ENCODE assay signal across 8 mouse cellular contexts in genomic region chr15:77955440-77956403, GRCm38 (mm10). TPM values are rescaled to one million over a fixed set of nuclear protein-coding genes. Genes with fewer than 3 reads are reported as not detected.
DNase-seq lines count a peak whose midpoint lies in the region; ATAC-seq and TF ChIP-seq lines count a peak whose summit lies in the region.

No protein-coding gene starts in this region.

- H3K36me3 ChIP-seq in liver, embryonic 14.5 days (replicated peaks; ENCODE audit: control insufficient read depth, insufficient read depth, low read depth): peaks cover 23% of the 10 kb centered on the region

- peak; percentile 21; the same call in 1 of the 2 replicates for ATAC-seq in frontal cortex, adult (ENCODE audit: low TSS enrichment)
- peak; percentile 10; the same call in 1 of the 2 replicates for ATAC-seq in liver, embryonic 14.5 days (ENCODE audit: insufficient read depth)

- no peak for DNase-seq in frontal cortex, adult 2 months (ENCODE audit: extremely low spot score in 1 of 2, low spot score in 1 of 2)
- DNase-seq in B cell, adult 2 months: peak; percentile 18 to 24
- peak; percentile 66 for DNase-seq in cerebellum, adult 9-10 months
- peak; percentile 16 for DNase-seq in heart, postnatal 4 days
- DNase-seq in liver, embryonic 14.5 days (ENCODE audit: low read depth in 3 of 3, low spot score in 3 of 3): no peak
- peak; percentile 38 for DNase-seq in right cerebral cortex, postnatal 25 days
- no peak for DNase-seq in gastrocnemius, postnatal 25 days

- H3K4me2 ChIP-seq in liver, embryonic 14.5 days (ENCODE audit: low read depth): peak overlapping the region; percentile 82

- peaks cover 15% of the 10 kb centered on the region for H3K27me3 ChIP-seq in liver, embryonic 14.5 days (ENCODE audit: control insufficient read depth, insufficient read depth, low read length)

- no peak overlapping the region for H3K27ac ChIP-seq in liver, embryonic 14.5 days

- H3K4me1 ChIP-seq in liver, embryonic 14.5 days (replicated peaks; ENCODE audit: control insufficient read depth in 2 of 2, insufficient read depth in 2 of 2, low read length in 1 of 2): peaks cover 7 to 12% of the 10 kb centered on the region in 2 experiments

- no peak for TF ChIP-seq EP300 in liver, embryonic 14.5 days (IDR thresholded peaks at IDR 0.05; ENCODE audit: low read depth)

- 16% methylated on average over 52 of the region's 52 CpGs for WGBS in liver, embryonic 14.5 days (ENCODE audit: insufficient replicate concordance)

- peak overlapping the region; percentile 27; the same call in 1 of the 2 replicates for H3K9ac ChIP-seq in liver, embryonic 14.5 days (replicated peaks)

- H3K9me3 ChIP-seq in liver, embryonic 14.5 days (ENCODE audit: control insufficient read depth, low read length): no peaks in the 10 kb centered on the region

- no peak for TF ChIP-seq CTCF in liver, embryonic 14.5 days (IDR thresholded peaks at IDR 0.05; ENCODE audit: low read depth)

- peak overlapping the region; percentile 29 to 50; a peak in 3 of 4 replicates for H3K4me3 ChIP-seq in liver, embryonic 14.5 days (ENCODE audit: insufficient read depth in 1 of 2, low read depth in 2 of 2, low read length in 2 of 2)

RNA-seq across cellular contexts. Expression of gene Foxred2, which starts 0.8 kb away (rescaled TPM):
- 15.5 and 17.0 TPM in 2 replicates for polyA plus RNA-seq in frontal cortex, adult 2 months (2012; rRNA removed)
- total RNA-seq in heart, postnatal 4 days (2021): under 1 TPM; 0.18 to 0.29 TPM
- polyA plus RNA-seq in liver, embryonic 14.5 days (2012; rRNA removed): 1.2 and 1.3 TPM in 2 replicates
- 1.3 and 1.4 TPM in 2 replicates for polyA plus RNA-seq in liver, embryonic 14.5 days (2014; fragmentation: Nextera tagmentation; extraction: Ambion mirVana)
- total RNA-seq in gastrocnemius, postnatal 25 days (2021): under 1 TPM; 0.54 to 0.86 TPM

RNA-seq across cellular contexts. Expression of gene Eif3d, which starts 14.9 kb away (rescaled TPM):
- polyA plus RNA-seq in frontal cortex, adult 2 months (2012; rRNA removed): 111 and 113 TPM in 2 replicates
- 100 to 1,000 TPM; 113 to 115 TPM for total RNA-seq in heart, postnatal 4 days (2021)
- polyA plus RNA-seq in liver, embryonic 14.5 days (2012; rRNA removed): 119 and 143 TPM in 2 replicates
- polyA plus RNA-seq in liver, embryonic 14.5 days (2014; fragmentation: Nextera tagmentation; extraction: Ambion mirVana): 129 and 132 TPM in 2 replicates
- total RNA-seq in gastrocnemius, postnatal 25 days (2021): 10 to 100 TPM; 52.8 to 52.9 TPM

RNA-seq across cellular contexts. Expression of gene Txn2, which starts 26.9 kb away (rescaled TPM):
- polyA plus RNA-seq in frontal cortex, adult 2 months (2012; rRNA removed): 198 and 213 TPM in 2 replicates
- total RNA-seq in heart, postnatal 4 days (2021): 100 to 1,000 TPM; 192 to 198 TPM
- polyA plus RNA-seq in liver, embryonic 14.5 days (2012; rRNA removed): 121 and 142 TPM in 2 replicates
- polyA plus RNA-seq in liver, embryonic 14.5 days (2014; fragmentation: Nextera tagmentation; extraction: Ambion mirVana): 199 and 218 TPM in 2 replicates
- 100 to 1,000 TPM; 210 to 254 TPM for total RNA-seq in gastrocnemius, postnatal 25 days (2021)

Comparison
In these comparisons a context has a peak if more than half of its experiments do, and no peak if none do; other contexts are left out.
1. DNase-seq: peak in B cell, adult 2 months (2 of 2), cerebellum, adult 9-10 months (single experiment), heart, postnatal 4 days (single experiment) and right cerebral cortex, postnatal 25 days (single experiment); none in frontal cortex, adult 2 months (0 of 2), liver, embryonic 14.5 days (0 of 3) and gastrocnemius, postnatal 25 days (single experiment).